Mouse (Mus musculus): ENCODE measurements around the gene Kmo.

DNA sequence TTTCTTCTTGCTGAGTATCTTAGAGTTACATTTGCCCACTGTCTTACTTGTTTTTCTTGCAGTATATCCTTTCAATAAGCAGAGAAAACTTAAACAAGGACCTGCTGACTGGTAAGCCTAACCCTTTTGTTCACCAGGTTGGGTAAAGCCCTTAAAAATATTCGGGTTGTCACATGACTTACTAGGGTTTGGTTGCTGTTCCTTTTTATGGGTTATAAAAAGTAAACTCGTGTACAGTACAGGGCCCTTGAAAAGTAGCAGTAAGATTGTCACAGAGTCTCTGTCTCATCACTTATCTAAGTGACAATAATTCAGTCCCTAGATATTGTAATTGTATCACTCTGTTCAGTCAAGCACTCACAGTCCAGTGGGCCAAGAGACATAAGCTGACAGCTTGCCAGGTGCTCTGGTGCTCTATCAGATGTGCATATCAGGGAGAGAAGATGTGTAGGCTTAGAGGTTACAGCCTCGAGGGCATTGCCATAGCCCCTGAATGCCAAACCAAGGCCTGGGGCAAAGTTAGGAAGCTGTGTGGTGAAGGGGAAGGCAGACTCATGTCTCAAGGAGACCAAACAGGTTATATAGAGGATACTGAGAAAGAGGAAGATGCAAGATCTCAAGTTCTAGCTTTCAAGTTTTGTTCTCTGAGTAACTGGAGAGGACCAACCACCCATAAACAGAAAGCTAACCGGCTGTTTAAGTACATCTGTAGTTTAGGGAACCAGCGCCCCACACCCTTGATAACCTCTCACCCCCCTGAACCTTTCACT lies 23.5 kb downstream of the Kmo start:
- TF ChIP-seq ZC3H11A (IDR thresholded peaks at IDR 0.05; ENCODE audit: borderline replicate concordance, low read depth, low read length) (no peak), ZNF384 (IDR thresholded peaks at IDR 0.05; ENCODE audit: low read depth, low read length) (no peak), HCFC1 (IDR thresholded peaks at IDR 0.05; ENCODE audit: borderline replicate concordance, insufficient read depth, low read length) (no peak)
